Mouse (Mus musculus): Measurements from ENCODE around the gene Agxt2.

Gene Agxt2

DNA sequence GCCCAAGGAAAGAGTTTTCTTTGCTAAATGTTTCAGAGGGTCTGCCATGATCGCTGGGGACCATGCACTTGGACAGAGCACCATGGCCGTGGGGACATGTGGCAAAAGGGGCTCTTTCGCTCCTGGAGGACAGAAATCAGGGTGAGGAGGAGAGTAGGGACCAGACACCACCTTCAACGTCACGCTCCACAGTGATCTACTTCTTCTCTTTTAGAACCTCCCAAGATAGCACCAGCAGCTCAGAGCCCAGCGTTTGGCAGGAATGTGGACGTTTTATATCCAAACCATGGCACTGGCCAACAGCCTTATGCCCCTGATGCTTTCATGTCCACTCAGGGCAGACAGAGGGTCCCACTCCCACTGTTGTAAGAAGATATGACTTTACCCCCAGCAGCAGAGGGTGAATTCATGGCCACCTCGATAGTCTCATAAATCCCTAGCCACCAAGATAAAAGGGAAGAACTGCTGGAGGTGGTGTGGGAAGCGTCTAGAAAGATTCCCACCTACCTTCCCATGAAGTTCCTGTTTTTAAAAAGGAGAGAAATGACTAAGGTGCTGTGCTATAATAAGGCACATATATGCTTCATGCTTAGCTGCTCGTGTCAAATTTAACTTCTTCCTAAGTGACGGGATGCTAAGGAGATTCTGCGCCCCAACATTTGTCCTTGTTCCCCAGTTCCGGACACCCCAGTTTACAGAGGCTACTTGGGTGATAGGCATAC lies 68.4 kb downstream of the Agxt2 start:
- DNase-seq, result no peak

DNA sequence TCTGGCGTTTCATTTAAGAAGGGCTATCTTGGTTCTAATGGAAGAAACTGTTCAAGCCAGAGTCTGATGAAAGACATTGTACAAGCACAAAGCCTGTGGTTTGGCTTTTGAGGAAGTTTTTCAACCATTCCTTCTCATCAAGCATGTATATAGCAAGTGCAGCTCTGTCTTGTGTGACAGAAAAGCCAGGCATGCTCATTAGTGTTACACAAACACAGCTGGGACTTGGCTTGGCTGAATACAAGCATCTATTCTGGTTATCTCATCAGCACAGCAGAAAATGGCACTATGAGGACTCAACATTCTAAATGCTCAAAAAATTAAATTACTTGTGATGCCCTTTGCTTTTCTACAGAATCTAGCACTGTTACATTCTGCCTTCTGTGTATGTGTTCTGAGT lies 78.6 kb downstream of the Agxt2 start:
- no peak for DNase-seq

DNA sequence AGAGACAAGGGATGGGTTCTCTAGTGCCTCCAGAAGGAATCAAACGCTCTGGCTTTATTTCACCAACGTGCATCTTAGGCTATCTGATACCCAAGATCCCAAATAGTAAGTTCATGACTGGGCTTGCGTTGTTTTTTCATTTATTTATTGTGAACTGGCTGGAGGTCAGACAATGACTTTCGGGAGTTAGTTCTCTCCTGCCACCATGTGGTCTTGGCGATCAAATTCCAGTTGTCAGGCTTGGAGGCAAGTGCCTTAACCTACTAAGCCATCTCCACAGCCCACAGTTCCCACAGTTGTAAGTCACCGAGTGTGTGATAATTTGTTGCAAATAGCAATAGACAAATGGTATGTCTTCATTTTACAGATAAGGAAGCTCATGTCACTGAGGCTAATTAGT lies 81.6 kb downstream of the Agxt2 start:
- DNase-seq, result no peak

DNA sequence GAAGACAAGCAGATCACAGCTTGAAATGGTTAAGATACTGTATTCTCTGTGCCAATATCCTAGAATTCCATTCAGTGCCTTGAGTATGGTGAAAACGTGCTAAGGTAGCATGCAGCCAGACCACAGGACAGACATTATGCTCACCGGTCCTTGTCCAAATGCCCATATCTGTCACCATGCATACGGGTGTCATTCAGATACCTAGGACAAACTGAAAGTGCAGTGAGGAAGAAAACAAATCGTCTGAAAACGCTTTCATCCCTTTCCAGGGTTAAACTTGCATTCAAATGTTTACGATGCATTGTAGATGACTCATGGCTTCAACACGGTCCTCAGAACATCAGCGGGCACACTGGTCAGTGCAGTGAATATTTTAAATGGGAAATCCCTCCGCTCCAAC lies 83.2 kb downstream of the Agxt2 start:
- no peak for DNase-seq

DNA sequence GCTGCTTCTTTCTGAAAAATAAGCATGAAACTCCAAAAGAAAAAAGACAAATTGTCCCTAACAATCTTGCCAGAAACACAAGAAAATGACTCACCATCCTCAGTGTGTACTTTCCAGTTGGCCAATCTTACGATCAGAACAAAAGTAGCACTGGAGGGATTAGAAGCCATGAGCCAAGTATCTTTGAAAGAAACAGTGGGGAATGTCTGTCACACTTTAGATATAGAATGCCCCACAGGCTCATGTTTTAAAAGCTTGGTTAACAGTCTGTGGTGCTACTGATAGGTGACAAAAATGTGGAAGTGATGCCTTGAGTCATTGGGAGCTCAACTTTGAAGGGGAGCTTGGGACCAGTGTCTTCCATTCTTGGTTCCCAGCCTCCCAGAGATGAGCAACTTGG lies 83.9 kb downstream of the Agxt2 start:
- no peak for DNase-seq

DNA sequence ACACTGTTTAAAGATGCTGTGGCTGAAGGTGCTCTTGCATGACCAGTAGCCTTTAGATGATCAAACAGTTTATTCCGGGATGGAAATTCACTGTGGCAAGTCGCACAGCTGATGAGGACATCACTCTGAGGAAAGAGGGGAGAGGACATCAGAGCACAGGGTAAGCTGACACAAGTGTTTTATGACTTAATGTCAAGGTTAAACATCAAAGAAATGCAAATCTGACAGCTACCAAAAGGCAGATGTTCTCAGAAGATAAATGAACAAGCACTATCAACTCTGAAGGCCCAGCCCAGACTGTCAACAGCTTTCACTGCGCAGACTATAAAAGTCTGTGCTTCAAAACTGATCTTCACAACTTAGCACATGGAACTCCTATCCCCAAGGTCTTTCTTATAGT lies 88.8 kb downstream of the Agxt2 start:
- DNase-seq, result no peak
